Mouse (Mus musculus) testis, postnatal 14 days (tissue): Measurements from ENCODE around the gene Slc2a8.
"Not testable (repeated sequence)": the region's sequence is repeated elsewhere in the genome, so short reads cannot be mapped to it uniquely, and the experiment has no call there.

Source experiments
- DNase-seq: peaks from one replicate; pipeline ENCODE4 v3.0.0; 2021; ENCODE audit warnings: low spot score

The Slc2a8 gene

DNA sequence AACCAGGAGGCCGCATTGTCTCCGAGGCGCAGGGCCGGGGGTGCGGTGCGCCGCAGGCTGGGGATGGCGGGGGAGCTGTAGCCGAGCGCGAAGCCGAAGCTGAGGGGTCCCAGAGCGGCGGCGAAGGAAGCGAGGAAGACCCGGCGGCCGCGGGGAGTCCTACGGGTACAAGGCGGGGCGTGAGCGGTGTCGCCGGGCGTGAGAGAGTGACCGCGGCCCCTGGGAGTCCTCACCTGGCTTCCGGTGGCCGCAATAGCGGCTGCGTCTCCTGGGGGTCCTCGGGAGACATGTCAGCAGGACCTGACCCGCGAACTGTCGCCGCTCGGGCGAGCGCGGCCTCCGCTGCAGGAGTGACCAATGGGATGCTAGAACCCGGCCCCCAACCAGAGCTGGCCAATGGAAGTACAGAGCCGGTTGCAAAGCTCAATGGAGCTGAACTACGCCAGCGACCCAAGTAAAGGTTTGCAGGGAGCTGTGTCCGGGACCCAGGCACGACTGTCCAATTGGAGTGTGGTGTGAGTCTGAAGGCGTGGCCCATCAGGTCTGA is at the start of gene Slc2a8:
Gene Slc2a8, minus strand, starts transcription at position 359 of the 547 bp plus-strand sequence.
- DNase-seq: peak; percentile 91

DNA sequence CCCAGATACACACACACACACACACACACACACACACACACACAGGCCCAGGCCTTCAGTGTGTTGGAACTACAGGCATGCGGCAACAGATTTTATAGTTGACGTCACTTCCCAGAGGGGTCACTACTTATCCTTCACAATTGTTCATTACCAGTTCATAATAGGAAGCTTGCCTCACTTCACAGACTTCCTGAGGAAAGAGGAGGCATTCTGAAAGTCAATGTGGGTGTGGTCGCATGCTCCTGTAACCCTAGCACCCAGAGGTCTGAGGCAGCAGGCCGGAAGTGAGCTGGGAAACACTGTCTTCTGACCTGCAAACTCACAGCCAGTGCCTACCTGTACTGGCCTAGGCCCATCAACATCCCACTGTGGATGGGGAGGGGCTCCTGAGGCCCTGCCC is 43.2 kb upstream of the Slc2a8 start:
- no peak for DNase-seq

DNA sequence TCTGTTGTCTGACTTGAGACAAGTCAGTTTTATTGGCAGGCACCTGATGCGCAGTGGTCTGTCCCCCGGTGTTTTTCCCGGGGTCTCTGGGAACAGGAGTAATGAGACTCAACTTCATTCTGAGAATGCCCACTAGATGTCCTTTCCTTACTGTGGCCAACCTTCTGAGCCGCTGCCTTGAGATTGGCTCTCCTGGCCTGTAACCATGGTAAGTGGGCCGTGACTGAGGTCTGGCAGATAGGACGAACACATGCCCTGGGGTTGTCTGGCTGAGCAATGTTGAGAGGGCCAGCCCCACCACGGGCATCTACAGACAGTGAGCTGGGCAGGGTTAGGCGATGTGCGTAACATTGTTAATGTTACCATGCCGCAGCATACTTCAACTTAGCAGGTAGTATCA is 42.7 kb upstream of the Slc2a8 start:
- DNase-seq: no peak

DNA sequence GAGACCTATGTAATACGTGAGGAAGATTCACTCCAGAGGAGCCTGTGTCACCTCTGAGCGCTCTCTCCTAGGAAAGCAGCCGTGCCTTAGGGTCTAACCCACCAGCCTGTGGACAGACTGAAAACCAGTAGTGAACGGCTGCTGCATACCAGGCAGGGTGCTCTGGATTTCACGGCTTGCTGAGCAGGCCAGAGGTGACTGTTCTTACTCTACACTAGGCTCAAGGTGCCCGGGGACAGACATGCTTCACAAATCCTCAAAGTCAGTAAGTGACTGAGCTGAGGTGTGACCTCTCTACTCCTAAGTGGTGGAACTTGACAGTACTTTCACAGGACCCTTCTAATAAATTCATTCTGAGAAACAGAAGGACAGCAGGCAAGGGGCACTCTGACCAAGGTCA is 41.0 kb upstream of the Slc2a8 start:
- no peak for DNase-seq

DNA sequence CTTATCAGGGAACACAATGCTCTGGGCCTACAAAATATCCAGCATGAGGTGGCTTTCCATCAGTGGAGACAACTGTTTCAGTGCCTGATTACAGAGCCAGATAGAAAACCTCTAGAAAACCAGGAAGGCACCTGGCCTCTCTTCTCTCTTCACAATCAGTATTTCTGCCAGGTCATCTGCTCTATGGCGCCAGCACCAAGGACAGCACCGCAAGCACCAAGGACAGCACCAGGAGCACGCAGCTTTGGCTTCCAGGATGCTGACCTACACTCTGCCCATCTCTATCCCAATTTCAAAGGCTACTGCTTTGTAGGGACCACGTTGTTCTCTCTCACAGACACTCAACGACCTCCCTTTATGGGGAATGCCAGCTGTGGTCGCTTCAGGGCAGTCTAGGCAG is 36.1 kb upstream of the Slc2a8 start:
- no peak for DNase-seq

DNA sequence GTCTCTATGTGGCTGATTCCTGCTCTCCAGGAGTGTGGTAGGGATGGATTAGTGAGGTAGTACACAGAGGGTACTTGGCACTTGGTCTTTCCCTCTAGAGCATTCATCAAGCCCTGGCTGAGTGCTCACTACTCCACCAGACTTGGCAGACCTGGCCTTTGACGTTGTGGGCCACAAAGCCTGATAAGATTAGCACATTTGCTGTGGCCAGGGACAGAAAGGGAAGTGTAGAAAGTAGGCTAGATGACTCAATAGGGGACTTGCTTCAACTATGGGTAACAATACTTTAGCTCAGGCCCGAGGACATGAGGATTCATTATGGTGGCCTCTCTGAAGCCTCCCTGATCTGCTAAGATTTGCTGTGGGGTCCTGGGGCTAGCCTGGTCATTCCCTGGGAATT is 35.3 kb upstream of the Slc2a8 start:
- no peak for DNase-seq

DNA sequence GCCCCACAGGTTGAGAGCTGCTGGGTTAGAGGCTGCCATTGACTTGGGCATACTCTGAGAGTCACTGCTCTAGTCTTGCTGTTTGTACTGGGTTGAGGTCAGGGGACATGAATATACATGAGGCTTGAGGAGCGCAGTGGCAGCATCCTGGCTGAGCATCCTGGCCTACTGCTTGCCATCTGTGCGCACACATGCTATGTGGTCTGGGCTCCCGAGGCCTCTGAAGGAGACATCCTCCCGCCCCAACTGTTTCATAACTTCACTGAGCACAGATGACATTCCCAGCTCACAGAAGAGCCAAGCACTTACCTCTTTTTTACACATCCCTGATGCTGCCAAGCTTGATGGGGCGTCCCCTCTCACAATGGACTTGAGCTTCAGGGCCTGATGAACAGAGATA is 33.0 kb upstream of the Slc2a8 start:
- DNase-seq: no peak

DNA sequence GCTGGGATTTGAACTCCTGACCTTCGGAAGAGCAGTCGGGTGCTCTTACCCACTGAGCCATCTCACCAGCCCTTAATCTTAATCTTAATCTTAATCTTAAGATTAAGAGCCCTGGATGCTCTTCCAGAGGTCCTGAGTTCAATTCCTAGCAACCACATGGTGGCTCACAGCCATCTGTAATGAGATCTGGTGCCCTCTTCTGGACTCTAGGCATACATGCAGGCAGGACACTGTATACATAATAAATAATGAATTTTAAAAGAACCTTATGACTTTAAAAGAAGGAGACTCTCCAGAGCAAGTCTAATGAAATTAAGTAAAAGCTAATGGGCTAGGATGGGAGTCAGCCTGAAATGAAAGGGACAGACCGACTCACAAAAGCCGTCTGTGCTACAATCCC is 27.2 kb upstream of the Slc2a8 start:
- DNase-seq: not testable (repeated sequence)

DNA sequence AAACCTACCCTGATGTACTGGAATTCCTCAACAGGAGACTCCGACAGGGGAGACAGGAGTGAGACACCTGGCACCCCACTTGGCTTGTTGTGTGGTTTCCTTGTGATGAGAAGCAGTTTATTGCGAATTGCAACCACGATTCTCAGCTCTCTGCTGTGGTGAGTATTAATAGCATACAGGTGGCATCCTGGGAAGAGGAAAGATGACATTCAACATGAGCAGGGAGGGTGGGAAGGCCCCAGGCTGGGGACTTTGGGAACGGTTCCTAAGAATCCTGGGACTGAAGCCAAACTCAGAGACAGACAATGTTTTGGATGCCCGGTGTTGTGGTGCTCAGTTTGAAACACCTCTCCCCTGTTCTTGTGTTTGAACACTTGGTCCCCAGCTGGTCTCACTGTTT is 23.2 kb upstream of the Slc2a8 start:
- no peak for DNase-seq

DNA sequence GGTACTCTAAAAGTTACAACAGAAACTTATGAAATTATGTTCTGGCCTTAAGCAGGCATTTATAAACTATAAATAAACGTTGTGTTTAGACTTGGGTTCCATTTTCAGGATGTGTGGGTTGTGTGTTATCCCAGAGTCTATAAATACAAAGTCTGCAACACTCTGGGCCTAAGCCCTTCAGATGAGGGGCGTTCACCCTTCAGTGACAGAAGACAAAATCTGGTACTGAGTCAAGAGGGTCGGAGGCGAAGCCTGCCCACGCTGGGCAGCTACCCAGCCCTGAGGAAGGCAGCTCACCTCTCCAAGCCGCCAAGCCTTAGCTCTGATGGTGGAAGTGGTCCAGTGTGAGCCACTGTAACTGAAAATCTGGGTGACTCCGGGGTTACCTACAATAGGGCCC is 20.3 kb upstream of the Slc2a8 start:
- no peak for DNase-seq

DNA sequence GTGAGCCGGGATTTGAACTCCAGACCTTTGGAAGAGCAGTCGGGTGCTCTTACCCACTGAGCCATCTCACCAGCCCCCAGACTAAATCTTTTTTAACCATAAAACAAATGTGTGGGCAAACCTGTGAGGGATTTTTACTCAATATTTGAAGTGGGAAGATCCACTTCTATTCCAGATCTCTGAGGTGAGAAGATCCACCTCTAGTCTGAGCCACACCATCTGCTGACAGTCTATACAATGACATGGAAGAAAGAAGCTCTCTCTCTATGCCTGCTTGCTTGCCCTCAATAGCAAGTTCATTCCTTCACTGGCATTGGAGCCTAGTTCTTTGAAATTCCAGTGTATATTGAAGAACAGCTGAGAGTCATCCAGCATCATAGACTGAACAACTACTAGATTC is 17.9 kb upstream of the Slc2a8 start:
- DNase-seq: no peak

DNA sequence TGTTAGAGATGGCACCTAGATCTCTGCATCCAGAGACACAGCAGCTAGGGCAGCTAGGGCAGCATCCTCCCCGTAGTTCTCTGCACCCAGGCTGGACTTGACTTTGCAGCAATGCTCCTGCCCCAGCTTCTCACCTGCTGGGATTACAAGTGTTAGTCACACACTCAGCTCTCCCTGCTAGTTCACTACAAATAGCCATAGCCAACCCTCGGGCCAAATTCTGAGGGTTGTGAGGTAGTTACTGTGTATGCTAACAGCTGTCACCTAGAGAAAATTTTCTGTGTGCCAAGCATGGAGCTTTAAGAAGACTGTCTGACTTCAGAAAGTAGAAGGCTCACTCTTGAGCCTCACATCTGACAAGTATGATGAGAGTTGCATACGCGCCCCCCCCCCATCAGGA is 15.9 kb upstream of the Slc2a8 start:
- no peak for DNase-seq

DNA sequence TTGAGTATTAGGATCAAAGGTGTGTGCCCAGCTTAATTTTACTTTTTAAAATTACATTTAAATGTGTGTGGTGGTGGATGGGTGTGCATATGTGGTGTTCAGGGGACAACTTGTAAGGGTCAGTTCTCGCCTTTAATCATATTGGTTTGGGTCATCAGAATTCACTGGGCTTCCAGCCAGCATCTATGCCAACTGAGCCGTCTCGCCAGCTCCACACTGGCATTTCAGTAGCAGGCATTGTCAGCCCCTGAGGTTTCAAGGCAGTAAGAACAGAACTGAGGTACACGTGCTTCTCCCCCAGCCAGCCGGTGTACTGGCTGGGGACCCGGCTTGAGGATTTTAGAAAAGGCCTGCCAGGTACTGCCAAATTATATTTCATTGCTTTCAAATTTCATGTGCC is 15.2 kb upstream of the Slc2a8 start:
- DNase-seq: no peak

DNA sequence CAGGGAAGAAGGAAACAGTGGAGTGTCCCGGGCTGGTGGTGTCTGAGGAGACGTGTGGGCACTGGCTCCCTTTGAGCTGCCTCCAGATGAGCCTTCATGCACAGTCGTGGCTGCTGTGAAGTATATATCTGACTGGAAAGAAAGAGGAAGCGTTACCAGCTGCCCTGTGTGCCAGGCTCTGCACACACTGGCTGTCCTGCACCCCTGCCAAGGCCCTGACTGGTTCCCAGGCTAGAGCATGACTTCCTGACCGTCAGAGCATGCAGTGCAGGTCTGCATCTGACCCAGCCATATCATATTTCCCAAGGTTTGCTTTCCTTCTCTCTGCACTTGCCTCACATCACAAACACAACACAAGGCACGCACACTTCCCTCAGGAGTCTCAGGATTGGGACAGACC is 10.2 kb upstream of the Slc2a8 start:
- no peak for DNase-seq

DNA sequence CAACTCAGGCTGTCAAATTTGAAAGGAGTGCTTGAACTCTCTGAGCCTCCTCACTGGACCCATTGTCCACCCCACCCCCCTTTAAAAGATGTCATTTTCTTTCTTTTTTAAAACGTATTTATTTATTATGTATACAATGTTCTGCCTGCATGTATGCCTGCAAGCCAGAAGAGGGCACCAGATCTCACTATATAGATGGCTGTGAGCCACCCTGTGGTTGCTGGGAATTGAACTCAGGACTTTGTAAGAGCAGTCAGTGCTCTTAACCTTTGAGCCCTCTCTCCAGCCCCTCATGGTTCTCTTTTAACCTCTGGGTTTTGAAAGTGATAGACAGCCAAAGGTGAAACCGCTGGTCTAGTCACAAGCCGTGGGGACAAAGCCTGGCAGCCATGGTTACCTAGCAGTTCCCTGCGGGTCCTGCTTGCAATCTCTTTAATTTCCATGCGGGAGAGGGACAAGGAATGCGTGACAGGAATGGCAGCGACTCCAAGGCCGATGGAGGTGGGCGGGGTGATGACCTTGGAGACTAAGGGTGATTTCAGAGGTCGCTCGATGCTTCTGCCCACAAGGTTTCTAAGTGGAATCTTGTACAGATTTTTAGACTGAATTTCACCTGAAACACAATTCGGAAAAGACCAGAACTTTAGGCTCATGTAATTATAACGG is 8.4 kb upstream of the Slc2a8 start:
- DNase-seq: no peak

DNA sequence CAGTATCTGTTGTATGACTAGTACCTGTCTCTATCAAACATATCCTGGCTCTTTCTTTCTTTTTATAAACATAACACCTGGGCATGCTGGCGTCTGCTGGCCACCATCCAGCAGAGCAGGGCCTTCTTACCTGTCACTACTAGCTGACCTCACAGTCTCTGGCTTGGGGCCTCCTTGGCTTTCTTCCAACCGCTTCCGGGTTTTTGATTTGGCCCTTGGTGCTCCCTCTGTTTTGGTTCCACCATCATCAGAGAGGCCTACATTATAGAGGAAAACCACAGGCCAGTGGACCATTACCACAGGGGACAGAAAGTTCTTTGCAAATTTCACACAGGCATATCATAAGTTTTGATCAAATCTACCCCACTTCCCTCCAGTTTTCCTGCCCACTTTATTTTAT is 7.5 kb upstream of the Slc2a8 start:
- DNase-seq: peak; percentile 54

DNA sequence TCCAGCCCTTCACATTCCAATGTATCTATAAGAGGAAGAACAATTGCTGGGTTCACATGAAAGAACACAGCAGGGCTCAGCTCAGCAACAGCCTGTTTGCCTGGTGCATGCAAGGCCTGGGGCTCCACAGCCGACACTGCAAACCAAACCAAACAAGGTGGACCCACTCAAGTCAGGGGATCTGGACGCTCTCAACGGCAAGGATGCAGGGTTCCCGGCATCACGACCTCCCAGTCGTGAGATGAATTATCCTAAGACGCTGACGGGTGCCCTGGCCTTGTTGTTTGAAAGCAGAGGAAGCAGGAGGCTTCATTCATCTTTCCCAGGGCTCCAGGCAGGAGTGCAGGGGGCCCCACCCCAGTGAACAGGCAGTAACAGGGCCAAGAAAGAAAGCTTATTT is 4.0 kb upstream of the Slc2a8 start:
- no peak for DNase-seq

DNA sequence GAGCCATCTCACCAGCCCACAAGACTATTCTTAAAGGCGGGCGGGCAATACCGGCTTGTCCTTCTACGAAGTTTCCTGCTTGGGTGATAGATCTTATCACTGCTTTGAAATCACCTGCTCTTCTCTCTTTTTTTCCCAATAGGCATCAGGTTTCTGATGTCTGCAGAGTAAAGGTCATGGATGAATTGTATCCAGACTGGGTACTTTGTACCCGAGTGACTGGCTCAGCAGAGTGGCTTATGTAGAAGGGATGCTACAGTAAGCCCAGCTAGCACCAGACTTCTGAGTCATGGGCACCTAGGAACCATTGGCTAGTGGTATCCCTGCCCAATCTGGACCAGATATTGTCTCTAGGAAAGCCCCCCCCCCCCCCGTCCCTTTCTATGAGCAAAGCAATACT is 1.7 kb upstream of the Slc2a8 start:
- DNase-seq: no peak

DNA sequence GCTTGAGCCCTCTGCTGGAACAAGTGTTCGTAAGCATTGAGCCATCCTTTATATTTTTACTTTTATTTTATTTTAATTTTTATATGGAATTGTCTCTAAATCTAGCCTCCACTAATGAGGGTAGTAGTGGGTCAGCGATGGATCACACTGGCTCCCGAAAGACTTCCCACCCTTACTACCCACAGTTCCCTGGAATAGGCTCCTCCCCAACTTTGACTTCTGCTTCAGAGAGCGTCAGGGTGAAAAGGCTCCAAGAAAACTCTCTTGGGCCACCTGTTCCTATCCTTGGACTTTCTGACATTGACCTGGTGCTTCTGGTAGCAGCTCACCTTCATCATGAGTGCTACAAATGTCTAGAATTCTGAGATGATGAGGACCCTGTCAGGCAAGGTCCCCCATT is 817 bp upstream of the Slc2a8 start:
- no peak for DNase-seq

DNA sequence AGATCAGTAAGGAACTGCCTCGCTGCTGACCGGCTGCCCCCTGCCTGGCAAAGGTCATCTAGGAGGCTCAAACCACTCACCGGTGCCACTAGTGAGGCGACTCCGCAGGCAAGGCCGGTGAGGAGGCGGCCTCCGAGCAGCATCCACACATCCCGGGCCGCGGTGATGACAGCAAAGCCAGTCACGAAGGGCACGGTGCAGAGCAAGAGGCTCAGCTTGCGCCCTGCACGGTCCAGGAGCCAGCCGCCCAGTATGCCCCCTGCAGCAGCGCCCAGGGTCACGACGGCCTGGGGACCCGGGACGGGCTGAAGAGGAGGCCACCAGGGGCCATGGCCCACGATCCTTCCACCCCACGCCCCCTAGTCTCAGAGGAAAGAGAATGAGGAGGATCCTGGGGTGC is 602 bp downstream of the Slc2a8 start:
- no peak for DNase-seq

DNA sequence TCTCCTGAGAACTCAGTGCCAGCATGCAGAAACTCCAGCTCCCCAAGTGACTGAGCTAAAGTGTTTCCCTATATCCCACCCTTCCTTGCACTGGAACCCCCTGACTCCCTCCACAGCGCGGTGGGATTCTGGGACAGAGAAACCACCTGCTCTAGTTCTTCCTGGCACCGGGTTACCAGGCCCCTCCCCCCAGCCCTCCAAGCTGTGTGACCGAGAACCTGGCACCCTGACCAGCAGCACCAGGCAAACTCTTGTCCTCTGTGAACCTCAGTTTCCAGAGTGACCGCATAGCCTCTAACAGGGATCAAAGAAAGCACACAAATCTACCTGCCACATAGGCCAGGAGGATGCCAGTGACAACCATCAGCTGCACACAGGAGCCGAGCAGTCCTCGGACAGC is 2.2 kb downstream of the Slc2a8 start:
- no peak for DNase-seq

DNA sequence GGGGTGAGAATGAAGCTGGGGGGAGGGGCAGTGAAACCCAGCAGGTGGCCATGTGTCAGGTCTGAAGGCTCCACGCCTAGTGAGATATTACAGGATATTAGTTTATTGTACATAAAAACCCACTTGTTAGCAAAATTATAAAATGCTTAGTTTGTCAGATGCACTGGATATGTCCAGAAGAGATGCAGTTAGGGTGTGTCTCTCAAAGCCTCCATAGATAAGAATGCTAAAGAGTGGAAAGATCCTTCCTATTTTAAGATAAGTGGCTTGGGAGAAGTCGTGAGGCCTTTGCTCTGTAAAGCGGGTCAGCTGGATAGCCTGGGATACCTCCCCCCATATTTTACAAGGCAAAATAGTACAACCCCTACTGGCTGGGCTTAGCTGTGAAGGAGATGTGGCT is 3.2 kb downstream of the Slc2a8 start:
- no peak for DNase-seq

DNA sequence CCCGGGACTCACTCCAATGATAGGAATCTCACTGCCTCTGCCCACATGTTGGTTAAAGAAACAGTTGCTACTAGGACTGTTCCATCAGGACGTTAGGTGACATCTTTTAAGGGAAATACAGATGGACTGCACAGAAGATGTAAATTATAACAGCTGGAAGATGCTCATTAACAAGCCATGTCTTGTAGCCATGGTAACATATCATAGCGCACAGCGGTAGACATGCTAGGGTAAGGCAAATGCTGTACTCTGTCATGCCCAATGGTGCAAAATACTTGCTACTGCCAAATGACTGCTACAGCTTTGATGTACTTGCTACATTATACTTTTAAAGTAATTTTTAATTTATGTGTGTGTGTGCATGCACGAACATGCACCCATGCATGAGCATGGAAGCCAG is 4.8 kb downstream of the Slc2a8 start:
- DNase-seq: no peak

DNA sequence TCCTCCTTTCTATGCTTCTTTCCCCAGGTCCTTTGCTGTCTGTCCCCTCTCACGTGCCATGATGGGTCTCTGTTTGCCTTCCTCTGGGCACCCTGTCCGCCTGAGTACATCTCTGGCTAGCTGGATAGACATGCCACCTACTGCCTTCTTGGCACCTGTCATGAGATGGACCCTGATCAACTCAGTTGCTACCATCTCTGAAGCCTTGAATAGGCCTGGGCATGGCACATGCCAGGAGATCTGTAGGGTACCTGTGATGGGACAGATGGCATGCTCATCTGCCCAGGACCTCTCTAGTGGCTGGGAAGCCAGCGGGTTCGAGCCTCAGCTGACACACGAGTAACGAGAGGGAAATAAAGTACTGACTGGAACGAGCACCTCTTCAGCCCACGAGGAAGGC is 7.7 kb downstream of the Slc2a8 start:
- DNase-seq: no peak

DNA sequence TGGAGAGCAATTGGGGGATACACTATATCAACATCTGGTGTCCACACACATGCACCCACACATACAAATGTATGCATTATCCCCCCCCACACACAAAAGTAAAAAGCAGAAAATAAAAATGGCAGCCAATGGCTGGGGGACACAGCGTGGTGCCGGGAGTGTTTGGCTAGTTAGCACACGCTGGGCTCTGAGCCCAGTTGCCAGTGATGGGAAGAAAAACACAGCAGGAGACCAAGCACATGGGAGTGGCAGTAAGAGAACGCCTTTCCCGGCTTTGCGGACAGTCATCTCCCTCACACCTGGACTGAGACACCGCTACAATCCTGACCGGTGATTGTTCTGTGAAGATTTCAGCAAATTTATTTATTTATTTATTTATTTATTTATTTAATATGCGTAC is 10.6 kb downstream of the Slc2a8 start:
- no peak for DNase-seq
